Mouse (Mus musculus) right cerebral cortex, postnatal 25 days (tissue): ENCODE data around the gene Bmpr1b.
A peak's percentile ranks its signal among the peaks of the same experiment; 100 is the strongest.

Experiments
- DNase-seq: peaks from one replicate; pipeline ENCODE4 v3.0.0; 2022

Bmpr1b gene

DNA sequence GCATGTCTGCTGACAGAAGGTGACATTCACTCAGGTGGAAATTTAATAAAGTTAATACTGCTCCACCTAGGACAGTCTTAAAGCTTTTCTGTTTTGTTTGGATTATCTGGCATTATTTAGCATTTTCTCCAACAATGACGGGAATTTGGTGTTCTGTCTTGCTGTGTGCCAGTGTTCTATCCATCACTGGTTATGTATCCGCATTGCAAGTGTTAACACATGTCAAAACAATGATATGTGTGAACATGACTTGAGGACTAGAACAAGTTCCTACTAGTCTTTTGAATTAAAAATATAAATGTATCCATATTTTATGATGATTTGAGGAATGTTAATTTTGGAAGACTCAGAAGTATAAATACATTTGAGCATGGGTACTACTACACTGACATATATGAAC is 269.7 kb downstream of the Bmpr1b start:
- DNase-seq, result no peak

DNA sequence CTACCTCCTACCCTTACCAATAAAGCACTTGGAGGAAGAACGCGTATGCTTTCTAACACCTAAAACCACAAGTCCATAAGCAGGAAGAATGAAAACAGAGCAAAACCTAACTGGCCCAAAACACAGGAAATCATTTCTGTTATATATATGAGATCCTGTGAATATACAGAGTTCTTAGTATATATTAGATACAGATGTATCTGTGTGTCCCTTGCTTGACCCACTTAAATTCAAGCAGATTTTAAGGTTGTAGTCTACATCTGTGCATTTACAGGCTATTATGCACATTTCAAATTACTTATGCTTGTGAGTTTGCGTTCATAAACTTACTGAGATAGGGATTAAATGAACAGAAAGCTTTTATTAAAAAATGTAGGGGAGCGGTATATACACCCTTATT is 271.5 kb downstream of the Bmpr1b start:
- no peak for DNase-seq

DNA sequence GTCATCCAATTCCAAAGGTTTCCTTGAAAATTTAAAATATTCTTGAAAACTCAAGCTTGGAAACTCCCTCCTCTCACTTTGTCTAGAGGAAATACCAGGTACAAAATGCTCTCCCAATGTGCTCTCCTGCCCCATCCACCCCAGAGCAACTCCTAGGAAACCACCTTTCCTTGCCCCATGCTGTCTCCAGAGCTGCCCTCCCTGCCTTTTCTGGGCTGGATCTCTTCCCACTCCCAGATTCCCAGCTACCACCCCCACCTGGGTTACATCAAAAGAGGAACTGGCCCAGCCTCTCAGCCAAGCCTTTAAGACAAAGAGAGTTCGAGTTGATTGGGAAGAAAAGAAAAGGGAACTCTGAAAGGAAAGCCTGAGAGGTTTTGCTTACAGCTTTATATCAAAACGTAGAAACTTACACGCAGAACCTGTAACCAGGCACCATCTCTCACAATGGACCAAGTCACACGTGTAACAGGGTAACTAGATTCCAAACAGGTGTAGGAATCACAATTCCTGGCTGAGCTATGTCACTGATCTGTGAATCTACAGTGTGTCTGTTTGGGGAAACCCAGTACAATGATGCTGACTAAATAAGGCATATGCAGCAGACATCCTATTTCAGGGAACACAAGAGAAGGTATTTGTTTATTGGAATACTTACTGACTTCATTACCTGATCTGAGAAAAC is 272.2 kb downstream of the Bmpr1b start:
- DNase-seq, result no peak

DNA sequence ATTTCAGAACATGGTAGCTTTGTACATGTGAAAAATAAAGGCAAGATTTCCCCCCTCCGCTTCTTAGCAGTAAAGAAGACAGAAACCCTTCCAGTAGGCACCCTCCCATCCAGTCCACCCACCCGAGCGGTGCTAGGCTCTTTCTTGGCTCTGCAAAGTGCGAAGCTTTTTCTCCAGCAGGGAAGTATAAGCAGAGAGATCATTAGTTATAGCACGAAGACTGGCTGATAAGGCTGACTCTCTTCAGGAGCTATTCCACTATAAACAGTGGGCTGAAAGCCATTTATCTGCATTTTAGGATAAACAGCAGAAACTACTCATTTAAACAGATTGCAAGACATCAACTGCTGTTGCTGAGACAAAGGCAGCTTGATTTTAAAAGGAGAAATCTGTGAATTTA is 274.1 kb downstream of the Bmpr1b start:
- peak; percentile 9 for DNase-seq

DNA sequence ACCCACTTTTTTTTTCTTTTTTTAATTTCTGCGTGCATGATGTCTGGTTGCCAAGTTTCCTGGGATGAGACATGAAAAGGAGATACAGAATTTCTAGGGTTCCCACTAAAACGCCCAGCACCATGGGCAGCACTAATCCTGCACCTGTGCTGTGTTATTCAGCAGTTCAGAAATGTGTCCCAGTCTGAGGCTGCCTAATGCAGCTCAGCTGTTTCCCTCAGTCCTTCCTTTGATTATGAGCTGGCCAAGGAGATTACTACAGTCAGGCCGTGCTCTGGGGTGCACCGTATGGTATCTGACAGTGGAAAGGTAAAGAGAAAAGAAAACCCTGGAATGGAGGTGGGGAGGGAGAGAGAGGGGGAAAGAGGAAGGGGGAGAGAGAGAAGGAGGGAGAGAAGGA is 278.6 kb downstream of the Bmpr1b start:
- no peak for DNase-seq

DNA sequence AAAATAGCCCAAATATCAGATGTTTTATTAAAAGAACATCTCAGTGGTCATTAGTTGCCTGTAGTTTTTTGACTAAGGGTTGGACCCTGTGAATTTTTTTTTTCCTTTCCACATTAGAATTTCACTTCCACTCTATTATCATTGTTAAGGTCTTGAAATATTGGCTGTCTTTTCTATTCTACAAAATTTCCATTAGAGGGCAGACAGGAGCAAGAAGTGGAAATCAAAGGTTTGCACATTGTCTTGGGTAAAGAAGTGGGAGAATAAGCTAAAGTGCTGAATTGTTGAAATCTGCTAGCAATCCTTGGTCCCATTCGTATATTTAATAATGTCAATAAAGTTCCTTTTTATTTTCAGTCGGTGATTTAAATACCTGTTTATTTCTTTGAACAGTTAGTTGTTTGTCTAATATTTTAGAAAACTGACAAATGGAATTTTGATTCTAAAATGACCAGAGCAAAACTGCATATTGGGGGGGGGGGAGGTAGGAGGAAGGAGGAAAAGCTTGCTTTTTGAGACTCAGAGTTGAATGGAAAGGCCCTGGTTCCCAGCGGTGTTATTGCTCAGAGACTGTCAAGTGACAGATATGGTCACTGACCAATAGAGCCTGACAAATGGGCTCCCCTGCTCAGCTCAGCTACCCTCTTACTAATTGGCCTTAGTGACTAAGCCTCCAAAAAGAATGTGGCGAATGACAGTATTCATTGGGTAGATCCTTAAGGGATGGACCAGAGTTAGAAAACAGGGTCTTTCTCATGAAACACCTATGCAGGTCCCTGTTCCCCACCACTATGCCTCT is 281.6 kb downstream of the Bmpr1b start:
- no peak for DNase-seq

DNA sequence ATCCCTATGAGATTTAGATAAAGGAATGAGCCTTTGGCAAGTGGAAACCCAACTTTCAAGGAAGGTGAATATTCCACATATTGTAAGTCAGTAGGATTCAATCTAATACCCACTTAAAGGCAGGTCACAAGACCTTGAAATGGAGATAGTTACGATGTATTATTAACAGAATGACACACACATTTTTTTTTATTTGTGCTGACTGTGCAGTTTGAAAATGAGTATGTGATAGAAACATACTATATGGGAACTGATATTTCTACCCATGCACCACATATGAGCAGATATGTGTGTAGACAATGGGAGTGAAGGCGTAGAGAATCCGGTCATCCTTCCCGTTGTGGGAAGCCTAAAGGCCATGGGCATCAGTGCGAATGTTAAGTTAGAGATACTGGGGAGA is 285.0 kb downstream of the Bmpr1b start:
- DNase-seq, result no peak

DNA sequence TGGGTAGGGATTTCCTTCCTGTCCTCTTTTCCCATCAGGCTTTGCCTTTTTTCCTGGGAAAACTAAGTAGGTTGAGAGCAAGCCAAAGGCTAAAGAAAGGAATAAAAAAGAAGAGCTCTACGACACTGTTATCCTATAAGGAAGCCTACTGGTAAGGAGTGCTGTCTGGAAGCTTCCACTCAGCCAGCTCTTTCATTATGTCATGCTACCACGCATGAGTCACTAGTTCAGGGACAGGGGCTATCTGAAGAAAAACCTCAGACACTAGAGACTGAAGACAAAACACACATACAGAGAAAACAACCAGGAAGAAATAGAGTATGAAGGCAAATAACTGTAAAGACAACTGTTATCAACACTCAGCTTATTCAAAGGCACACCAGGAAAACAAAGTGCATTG is 286.7 kb downstream of the Bmpr1b start:
- no peak for DNase-seq

DNA sequence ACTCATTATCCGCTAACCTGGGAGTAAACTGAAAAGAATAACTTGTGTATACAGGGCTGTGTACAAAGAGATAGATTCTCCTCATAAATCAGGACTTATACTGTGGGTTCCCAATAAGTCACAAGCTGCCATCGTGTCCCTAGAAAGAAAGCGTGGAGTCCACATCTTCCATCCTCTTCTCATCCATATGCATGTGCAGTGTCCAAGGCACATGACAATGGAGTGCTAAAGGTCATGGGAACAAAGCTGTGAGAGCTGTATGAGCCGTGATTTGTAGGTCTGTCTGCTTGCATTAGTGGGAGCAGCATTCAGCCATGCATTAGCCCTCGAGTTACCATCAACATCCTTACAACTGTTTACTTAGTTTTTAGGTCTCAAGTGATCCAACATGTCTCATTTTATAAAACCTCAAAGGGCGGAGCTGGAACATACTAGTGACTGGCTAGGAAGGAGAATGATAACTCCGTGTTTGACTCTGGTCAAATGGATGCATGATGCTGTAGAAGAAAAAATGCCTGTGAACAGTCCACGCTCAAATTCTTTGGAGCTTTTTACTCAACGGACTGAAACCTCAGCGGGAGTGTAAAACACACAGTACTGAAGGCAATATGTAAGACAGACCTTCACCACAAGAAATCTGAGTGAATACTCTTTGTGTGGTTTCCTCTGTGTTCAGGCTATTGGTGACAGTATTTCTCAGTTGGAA is 296.7 kb downstream of the Bmpr1b start:
- no peak for DNase-seq

DNA sequence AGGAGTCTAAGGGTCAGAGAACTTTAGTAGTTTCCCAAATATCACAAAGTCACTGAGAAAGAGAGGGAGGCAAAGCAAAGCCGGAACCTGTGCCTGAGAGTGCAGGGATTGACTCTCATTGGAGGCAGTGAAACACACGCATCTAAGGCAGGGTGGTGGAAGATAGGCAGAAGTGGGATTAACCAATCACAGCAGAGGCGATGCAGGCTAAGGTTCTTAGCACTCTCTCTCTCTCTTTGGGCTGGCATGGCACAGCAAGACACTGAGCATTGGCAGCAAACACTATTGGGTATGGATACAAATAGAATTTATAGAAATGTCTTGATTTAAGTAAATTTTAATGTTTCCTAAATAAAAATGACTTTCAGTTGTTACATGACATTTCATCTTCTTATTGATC is 297.4 kb downstream of the Bmpr1b start:
- DNase-seq, result no peak

DNA sequence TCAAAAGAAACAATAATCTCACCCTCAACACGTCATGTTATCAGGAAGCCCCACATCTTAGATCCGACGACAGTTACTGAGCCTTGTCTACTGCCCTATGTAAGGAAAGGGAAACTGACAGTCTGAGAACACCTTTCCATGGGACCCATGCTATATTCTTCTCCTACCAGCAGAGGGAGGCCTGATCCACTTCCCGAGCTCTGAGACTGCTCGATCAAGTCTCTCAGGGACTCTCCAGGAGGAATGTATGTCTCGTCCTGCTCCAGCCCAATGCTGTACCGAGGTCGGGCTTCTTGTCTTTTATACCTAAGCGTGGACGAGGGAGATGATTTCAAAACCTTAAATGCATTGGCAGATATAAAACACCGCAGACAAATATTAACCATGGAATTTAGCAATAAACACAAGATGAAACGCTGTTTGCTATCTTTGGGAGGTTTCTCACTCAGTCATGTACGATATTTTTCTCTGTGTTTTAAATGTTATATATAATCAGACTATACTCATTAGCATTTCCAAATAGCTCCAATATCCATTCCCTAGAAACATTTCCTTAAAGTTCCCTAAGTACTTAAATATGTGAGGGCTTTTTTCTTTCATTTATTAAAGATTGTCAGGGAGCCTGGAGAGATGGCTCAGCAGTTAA is 306.3 kb downstream of the Bmpr1b start:
- DNase-seq, result peak; percentile 43

DNA sequence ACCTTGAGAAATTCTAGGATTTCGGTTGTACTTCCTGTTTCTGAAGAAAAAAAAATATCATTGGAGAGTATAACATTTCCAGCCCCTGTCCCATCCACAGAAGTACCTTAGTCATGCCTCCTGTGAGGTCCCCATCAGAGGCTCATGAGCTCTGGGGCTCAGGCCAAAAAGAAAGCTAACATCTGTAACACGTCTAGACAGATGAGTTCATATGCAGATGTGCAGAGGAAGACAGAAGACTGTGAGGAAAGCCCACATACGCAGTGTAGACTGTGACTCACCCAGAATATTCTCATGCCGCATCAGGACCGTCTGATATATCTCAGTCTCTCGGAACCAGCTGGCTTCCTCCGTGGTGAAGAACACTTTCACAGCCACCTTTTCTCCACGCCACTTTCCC is 312.1 kb downstream of the Bmpr1b start:
- no peak for DNase-seq

DNA sequence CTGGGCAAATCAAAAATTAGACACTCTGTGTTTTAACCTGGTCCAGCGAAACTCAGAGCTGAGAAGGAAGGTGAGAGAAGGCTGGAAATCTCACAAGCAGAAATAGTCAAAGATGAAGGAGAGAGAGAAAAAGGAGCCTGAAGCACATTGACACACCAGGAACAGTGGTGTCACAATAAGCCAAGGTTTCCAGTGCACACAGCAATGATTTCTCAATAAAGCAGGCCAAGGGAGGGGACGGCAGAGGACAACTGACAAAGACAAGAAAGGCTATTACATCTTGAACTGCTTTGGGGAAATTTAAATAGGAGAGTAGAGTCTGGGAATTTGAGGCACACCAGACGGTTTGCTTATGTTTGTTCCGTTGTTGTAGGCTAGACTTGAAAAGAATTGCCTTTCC is 314.9 kb downstream of the Bmpr1b start:
- DNase-seq, result no peak

DNA sequence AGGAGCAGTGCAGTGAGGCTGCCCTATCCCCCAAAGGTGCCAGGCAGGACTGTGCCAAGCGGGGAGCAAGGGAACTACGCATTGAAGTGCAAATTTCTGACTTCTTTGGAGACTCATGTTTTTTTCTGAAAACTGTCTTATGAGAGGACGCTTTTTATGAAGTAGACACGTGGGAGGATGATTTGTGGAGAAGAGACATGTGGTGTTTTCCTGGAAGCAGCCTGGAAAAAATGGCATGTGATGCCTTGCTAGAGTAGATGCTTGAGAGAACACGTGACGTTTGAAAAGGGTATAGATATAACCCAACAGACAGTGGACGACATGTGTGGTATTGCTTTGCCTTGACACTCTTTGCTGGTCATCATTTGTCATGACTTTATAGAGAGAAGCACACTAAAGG is 319.1 kb downstream of the Bmpr1b start:
- DNase-seq, result no peak

DNA sequence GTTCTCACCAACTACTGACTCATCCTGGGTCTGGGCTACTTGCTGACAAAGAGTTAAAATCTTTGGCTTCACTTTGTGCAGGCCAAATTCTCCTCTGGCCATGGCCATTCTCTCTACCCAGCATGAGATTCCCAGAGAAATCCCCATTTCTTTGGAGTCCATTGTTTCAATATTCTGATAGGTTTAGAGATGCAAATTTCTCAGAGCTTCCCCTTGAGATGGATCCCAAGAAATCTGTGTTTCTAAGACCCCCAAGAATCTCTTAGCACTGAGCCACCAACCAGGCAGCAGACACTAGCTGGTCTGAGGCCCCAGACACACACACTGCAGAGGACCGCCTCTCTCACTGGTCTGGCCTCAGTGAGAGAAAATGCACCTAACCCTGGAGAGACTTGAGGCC is 320.0 kb downstream of the Bmpr1b start:
- no peak for DNase-seq

DNA sequence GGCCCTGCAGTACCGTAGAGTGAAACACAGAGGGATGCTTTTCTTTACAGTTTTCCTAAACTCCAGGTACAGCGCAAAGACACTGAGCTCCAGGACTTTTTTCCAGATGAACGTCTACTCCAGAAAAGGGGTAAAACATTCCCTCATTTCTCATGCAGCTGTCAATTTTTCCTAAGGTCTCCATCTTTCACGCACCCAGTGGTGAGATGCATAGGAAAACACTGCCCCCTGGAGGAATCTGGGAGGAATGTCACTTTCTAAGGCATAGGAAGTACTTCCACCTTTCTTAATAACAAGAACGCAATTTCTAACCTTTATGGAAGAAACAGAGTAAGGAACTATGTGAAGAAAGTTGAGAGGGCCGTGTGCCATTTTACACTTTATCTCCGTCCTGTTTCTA is 330.4 kb downstream of the Bmpr1b start:
- DNase-seq, result no peak

DNA sequence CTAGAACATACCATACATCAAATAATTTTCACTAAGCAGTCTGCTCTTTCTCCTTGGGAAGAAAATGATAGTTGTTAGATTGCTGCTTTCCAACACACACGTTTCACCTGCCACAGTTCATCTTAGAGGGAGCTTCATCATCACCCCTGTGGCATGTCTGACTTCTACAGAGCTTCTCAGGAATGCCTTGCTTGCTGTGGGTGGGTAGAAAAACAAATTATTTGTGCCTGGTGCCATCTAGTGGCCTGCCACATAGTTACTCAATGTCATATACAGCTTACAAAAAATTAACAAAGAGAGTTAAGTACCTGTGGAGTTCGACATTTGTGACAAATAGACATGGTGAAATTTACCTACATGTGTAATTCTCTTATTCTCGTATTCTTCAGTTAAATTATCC is 338.1 kb downstream of the Bmpr1b start:
- peak; percentile 60 for DNase-seq

DNA sequence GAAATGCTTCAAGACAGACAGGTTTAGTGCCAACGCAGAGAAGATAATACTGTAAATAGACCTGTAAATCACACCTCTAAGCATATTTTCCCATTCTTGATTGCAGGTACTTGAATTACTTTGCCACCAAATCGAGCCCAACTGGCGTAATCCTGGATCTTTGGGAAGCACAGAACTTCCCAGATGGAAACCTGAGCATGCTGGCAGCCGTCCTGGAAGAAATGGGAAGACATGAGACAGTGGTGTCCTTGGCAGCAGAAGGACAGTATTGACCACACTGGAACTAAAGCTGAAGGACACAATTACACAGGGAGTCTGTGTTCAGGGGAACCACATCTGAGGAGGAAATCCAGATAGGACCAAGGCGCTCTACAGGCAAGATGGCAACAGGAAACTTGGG is 340.9 kb downstream of the Bmpr1b start:
- peak; percentile 22 for DNase-seq

DNA sequence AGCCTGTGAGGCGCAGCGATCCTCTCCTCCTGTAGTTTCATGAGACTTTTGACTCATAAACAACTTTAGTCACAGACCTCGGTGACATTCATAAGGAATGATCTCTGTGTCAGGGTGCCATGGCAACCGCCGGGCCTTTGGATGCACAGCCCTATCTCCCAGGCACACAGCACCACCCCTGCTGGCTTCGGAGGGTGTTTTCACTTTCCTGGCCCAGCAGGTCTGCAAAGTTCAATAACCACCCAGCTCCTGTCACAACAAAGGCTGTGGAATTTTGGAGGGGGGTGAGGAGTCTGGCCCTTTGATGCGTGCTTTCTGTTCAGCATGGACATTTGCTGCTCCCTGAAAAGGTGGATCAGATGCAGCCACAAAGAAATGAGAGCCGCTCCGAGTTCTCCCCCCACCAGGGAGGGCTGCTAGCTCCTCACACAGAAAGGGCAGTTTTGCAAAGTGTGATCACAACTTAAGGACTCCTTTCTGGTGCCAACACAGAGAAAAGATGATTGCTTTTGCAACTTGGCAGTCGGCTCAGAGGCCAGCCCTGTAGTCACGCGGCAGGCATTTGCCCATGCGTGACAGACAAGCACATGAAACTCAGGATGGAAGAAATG is 349.8 kb downstream of the Bmpr1b start:
- peak; percentile 14 for DNase-seq

DNA sequence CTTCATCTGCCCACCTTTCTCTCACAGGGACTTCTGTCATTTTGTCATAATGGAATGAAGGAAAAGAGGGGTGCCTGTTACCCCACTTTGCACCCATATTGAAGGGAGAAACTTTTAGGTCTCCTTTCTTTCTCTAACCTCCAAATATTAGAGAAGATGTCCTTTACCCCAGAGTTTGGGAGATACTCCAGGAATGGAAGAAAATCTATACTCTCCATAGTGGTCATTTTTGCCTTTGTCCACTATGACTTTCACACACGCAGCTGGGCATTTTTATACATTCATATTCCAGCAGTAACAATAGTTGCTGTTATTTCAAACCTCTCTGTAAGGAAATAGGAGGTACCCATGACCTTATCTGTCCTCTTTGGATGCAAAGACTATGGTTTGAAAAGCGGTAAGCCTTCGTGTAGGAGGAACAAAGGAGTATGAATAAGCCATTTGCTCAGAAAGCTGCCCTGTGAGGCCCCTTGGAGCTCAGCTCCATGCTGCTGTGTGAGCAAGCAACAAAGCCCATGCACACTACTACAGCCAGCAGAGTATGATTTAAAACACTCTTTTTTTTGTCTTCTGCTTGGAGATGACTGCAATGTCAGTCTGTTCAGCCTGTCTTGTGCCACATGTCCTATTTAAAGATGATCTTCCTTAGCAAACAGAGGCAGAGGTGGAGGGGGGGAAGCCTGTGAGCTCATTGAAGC is 350.5 kb downstream of the Bmpr1b start:
- DNase-seq, result no peak

DNA sequence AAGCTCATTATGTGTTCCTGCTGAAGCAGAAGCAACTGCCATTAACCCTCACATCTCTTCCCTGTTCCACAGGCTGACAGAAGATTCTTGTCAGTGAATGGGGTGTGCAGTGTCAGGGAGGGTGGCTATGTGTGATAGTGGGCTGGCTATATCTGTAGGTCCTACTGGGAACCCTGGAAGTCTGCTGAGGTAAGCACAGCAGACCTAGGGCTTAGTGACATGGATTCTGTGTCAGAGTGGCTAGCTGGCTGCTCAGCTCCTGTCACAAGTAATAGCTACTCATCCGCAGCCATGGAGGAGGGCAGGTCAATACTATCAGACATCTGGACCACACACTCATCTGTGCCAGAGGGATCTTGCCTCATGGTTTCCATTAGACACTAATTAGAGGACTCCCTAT is 354.4 kb downstream of the Bmpr1b start:
- no peak for DNase-seq

DNA sequence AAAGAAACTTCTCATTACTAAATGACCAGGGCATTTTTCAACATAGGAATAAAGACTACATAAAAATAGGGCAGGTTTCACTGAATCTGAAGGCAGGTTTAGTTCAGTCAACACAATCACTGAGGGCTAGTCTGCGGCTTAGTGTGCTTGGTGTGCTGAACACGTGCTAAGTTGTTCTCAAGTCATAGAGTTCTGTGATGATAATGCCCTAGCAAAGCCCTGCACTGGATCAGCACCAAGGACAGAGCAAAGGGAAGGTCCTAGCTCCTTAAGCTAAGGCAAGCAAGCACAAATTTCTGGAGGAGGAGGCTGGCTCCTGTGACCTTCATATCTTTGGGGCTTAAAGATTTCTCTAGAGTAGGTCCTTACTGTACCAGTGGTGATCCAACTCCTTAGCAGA is 357.9 kb downstream of the Bmpr1b start:
- DNase-seq, result no peak

DNA sequence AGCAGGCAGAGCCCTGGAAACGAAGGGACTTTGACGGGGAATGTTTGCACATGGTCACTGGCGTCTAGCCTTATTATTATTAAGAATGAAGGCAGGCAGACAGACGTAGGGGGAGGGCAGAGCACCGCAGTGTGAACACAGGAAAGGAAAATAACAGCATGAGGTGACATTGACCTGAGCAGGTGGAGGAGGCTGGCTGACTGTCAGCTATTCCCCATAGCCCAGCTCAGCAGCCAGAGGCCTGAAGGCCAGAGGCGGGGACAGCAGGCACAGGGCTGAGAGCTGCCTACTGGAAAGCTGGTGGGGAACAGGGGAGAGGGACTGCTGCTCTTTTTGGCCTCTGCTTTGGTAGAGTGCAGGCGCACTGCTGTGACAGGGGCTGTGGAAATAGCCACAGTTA is 358.3 kb downstream of the Bmpr1b start:
- no peak for DNase-seq
